Mouse (Mus musculus) testis, postnatal 10 days (tissue): ENCODE results near the gene Tiam1.

Experiments
- DNase-seq: peaks from one replicate; pipeline ENCODE4 v3.0.0; 2021; ENCODE audit warnings: low spot score

Tiam1 gene

GRCm38 (mm10) chr16:89882477-89883234 is 260.9 kb downstream of the Tiam1 start:
- DNase-seq = no peak

GRCm38 (mm10) chr16:89877206-89877605 is 266.4 kb downstream of the Tiam1 start:
- no peak for DNase-seq

- DNase-seq = no peak
Observed at GRCm38 (mm10) chr16:89876079-89876478, 267.5 kb downstream of the Tiam1 start.

- DNase-seq = no peak
Observed at GRCm38 (mm10) chr16:89874012-89874704, 269.4 kb downstream of the Tiam1 start.

GRCm38 (mm10) chr16:89872011-89872942 is 271.3 kb downstream of the Tiam1 start:
- no peak for DNase-seq

GRCm38 (mm10) chr16:89871382-89871781 is 272.2 kb downstream of the Tiam1 start:
- no peak for DNase-seq

- DNase-seq = no peak
Observed at GRCm38 (mm10) chr16:89870059-89870458, 273.5 kb downstream of the Tiam1 start.

- no peak for DNase-seq
Observed at GRCm38 (mm10) chr16:89868502-89868901, 275.1 kb downstream of the Tiam1 start.

- no peak for DNase-seq
Observed at GRCm38 (mm10) chr16:89867212-89867829, 276.2 kb downstream of the Tiam1 start.

GRCm38 (mm10) chr16:89865136-89865535 is 278.4 kb downstream of the Tiam1 start:
- DNase-seq = no peak

- DNase-seq = no peak
Observed at GRCm38 (mm10) chr16:89864710-89865109, 278.9 kb downstream of the Tiam1 start.

GRCm38 (mm10) chr16:89863264-89863663 is 280.3 kb downstream of the Tiam1 start:
- no peak for DNase-seq

GRCm38 (mm10) chr16:89861531-89861930 is 282.0 kb downstream of the Tiam1 start:
- no peak for DNase-seq

GRCm38 (mm10) chr16:89860708-89861107 is 282.9 kb downstream of the Tiam1 start:
- no peak for DNase-seq

GRCm38 (mm10) chr16:89857666-89858065 is 285.9 kb downstream of the Tiam1 start:
- DNase-seq = no peak

GRCm38 (mm10) chr16:89854731-89855130 is 288.8 kb downstream of the Tiam1 start:
- DNase-seq = no peak

GRCm38 (mm10) chr16:89851333-89851732 is 292.2 kb downstream of the Tiam1 start:
- DNase-seq = no peak

- no peak for DNase-seq
Observed at GRCm38 (mm10) chr16:89848651-89849597, 294.6 kb downstream of the Tiam1 start.

- no peak for DNase-seq
Observed at GRCm38 (mm10) chr16:89848179-89848578, 295.4 kb downstream of the Tiam1 start.

- DNase-seq = no peak
Observed at GRCm38 (mm10) chr16:89845461-89845860, 298.1 kb downstream of the Tiam1 start.

- DNase-seq = peak; percentile 52
Observed at GRCm38 (mm10) chr16:89844580-89844979, 299.0 kb downstream of the Tiam1 start.
